Mouse (Mus musculus) liver, adult 2 months (tissue): ENCODE results near the gene Olfr1321.

Experiments
- CTCF ChIP-seq: fragments of 200-500 bp; IDR thresholded peaks from 2 replicates; pipeline ENCODE4 v1.5.1; 2011; ENCODE audit warnings: low read depth, low read length, control low read depth
- POLR2A ChIP-seq: fragments of 200-500 bp; IDR thresholded peaks from 2 replicates; pipeline ENCODE4 v1.6.1; 2011; ENCODE audit warnings: low read length, control low read depth; ENCODE audit not compliant: insufficient read depth; ENCODE audit errors: extremely low read depth

- peak; percentile 55 for TF ChIP-seq CTCF
- TF ChIP-seq POLR2A: no peak
Observed at GRCm38 (mm10) chrX:49770828-49771227, 36.0 kb upstream of the Olfr1321 start.
